Mouse (Mus musculus) liver, embryonic 14.5 days (tissue): Measurements from ENCODE around the gene Ralgds.

ENCODE experiments used
- CTCF ChIP-seq: IDR thresholded peaks from 2 replicates; pipeline ENCODE4 v1.5.1; 2016; ENCODE audit warnings: antibody characterized with exemption, low read depth, control low read depth
- EP300 ChIP-seq: IDR thresholded peaks from 2 replicates; pipeline ENCODE4 v1.6.1; 2016; ENCODE audit warnings: antibody characterized with exemption, low read depth

GRCm38 (mm10) chr2:28463919-28464318, 49.0 kb upstream of the Ralgds start:
- no peak for TF ChIP-seq EP300
- peak; percentile 89 for TF ChIP-seq CTCF
